Mouse (Mus musculus) liver, adult 2 months (tissue): Measurements from ENCODE around the gene Mapk9. TPM values are rescaled to one million over a fixed set of nuclear protein-coding genes. Genes with fewer than 3 reads are reported as not detected.

Experiments
- DNase-seq: peaks from one replicate; pipeline ENCODE4 v3.0.0-alpha.2; 2011; ENCODE audit warnings: low read depth, low spot score; ENCODE audit errors: extremely low read depth
- H3K27ac ChIP-seq: fragments of 200-500 bp; replicated peaks from 2 replicates; pipeline ENCODE4 v1.5.1; 2012; ENCODE audit warnings: low read depth, mild to moderate bottlenecking, control low read depth, inconsistent platforms, low read length; ENCODE audit not compliant: insufficient read depth
- H3K27me3 ChIP-seq: fragments of 200-500 bp; 2 replicates; pipeline ENCODE4 v1.6.1; 2012; ENCODE audit warnings: mild to moderate bottlenecking, moderate library complexity, low read length, inconsistent platforms; ENCODE audit not compliant: control insufficient read depth, insufficient read depth
- H3K36me3 ChIP-seq: fragments of 200-500 bp; 2 replicates; pipeline ENCODE4 v1.6.1; 2012; ENCODE audit warnings: low read length, inconsistent platforms; ENCODE audit not compliant: control insufficient read depth, insufficient read depth
- H3K4me1 ChIP-seq: fragments of 200-500 bp; 2 replicates; pipeline ENCODE4 v1.6.1; 2011; ENCODE audit warnings: low read length; ENCODE audit not compliant: control insufficient read depth, insufficient read depth
- H3K4me3 ChIP-seq: fragments of 200-500 bp; 2 replicates; pipeline ENCODE4 v1.5.1; 2011; ENCODE audit warnings: low read depth, mild to moderate bottlenecking, control low read depth, low read length, moderate library complexity; ENCODE audit not compliant: insufficient read depth
- H3K79me2 ChIP-seq: fragments of 200-500 bp; 2 replicates; pipeline ENCODE4 v1.6.1; 2012; ENCODE audit warnings: inconsistent platforms, mild to moderate bottlenecking, low read length, moderate library complexity; ENCODE audit not compliant: control insufficient read depth, insufficient read depth
- H3K9ac ChIP-seq: fragments of 200-500 bp; 2 replicates; pipeline ENCODE4 v1.6.1; 2012; ENCODE audit warnings: low read depth, mild to moderate bottlenecking, control low read depth, inconsistent platforms, low read length
- CTCF ChIP-seq: fragments of 200-500 bp; IDR thresholded peaks from 2 replicates; pipeline ENCODE4 v1.5.1; 2011; ENCODE audit warnings: low read depth, low read length, control low read depth
- POLR2A ChIP-seq: fragments of 200-500 bp; IDR thresholded peaks from 2 replicates; pipeline ENCODE4 v1.6.1; 2011; ENCODE audit warnings: low read length, control low read depth; ENCODE audit not compliant: insufficient read depth; ENCODE audit errors: extremely low read depth
- WGBS: fragments of 180-500 bp; shearing (Covaris S2); methylation state at CpG from one replicate; pipeline ENCODE4 v1.1.7; 2018; 5-methylcytosine and 5-hydroxymethylcytosine counted together
- polyA plus RNA-seq: library from polyadenylated mRNA; depleted of rRNA; stranded (reverse); fragments of >200 nt; gene quantifications from 2 replicates; pipeline ENCODE4 v1.2.3, GENCODE M21; 2012
- total RNA-seq: library from RNA; depleted of rRNA; stranded (reverse); fragments of >200 nt; gene quantifications from 2 replicates; pipeline ENCODE4 v1.2.3, GENCODE M21; 2014

Gene Mapk9
- total and polyA plus RNA-seq, 2 experiments, result 15.6 to 25.9 TPM

GRCm38 (mm10) chr11:49872779-49873178 is 26.2 kb downstream of the Mapk9 start:
- Histone ChIP-seq H3K36me3 (peaks cover 38% of the 10 kb centered on the region), H3K4me3 (no peak overlapping the region), H3K9ac (no peak overlapping the region), H3K79me2 (no peaks in the 10 kb centered on the region), H3K27me3 (no peaks in the 10 kb centered on the region), H3K4me1 (no peaks in the 10 kb centered on the region), H3K27ac (no peak overlapping the region)
- TF ChIP-seq CTCF (no peak), POLR2A (no peak)
- DNase-seq, result no peak
- 98% methylated on average over 6 of the region's 6 CpGs for WGBS

GRCm38 (mm10) chr11:49876948-49877817 is 30.6 kb downstream of the Mapk9 start:
- Histone ChIP-seq H3K27ac (no peak overlapping the region), H3K79me2 (no peaks in the 10 kb centered on the region), H3K27me3 (no peaks in the 10 kb centered on the region), H3K4me3 (no peak overlapping the region), H3K4me1 (no peaks in the 10 kb centered on the region), H3K36me3 (peaks cover 59% of the 10 kb centered on the region), H3K9ac (no peak overlapping the region)
- TF ChIP-seq POLR2A, result no peak
- TF ChIP-seq CTCF, result no peak
- DNase-seq, result no peak
- 95% methylated on average over 8 of the region's 8 CpGs for WGBS

GRCm38 (mm10) chr11:49879950-49880642 is 33.5 kb downstream of the Mapk9 start:
- peaks cover 58% of the 10 kb centered on the region for H3K36me3 ChIP-seq
- TF ChIP-seq POLR2A (no peak), CTCF (no peak)
- no peaks in the 10 kb centered on the region for H3K79me2 ChIP-seq
- 92% methylated on average over 3 of the region's 3 CpGs for WGBS
- H3K9ac ChIP-seq, result no peak overlapping the region
- no peaks in the 10 kb centered on the region for H3K27me3 ChIP-seq
- H3K4me3 ChIP-seq, result no peak overlapping the region
- H3K27ac ChIP-seq, result no peak overlapping the region
- no peak for DNase-seq
- no peaks in the 10 kb centered on the region for H3K4me1 ChIP-seq

- WGBS, result 93% methylated on average over 3 of the region's 3 CpGs
- H3K79me2 ChIP-seq, result no peaks in the 10 kb centered on the region
- no peak overlapping the region for H3K9ac ChIP-seq
- no peaks in the 10 kb centered on the region for H3K4me1 ChIP-seq
- peaks cover 58% of the 10 kb centered on the region for H3K36me3 ChIP-seq
- H3K4me3 ChIP-seq, result no peak overlapping the region
- H3K27ac ChIP-seq, result no peak overlapping the region
- no peak for DNase-seq
- no peaks in the 10 kb centered on the region for H3K27me3 ChIP-seq
- TF ChIP-seq POLR2A (no peak), CTCF (no peak)
These were observed 36.8 kb downstream of the Mapk9 start for GRCm38 (mm10) chr11:49883394-49883793.

DNA sequence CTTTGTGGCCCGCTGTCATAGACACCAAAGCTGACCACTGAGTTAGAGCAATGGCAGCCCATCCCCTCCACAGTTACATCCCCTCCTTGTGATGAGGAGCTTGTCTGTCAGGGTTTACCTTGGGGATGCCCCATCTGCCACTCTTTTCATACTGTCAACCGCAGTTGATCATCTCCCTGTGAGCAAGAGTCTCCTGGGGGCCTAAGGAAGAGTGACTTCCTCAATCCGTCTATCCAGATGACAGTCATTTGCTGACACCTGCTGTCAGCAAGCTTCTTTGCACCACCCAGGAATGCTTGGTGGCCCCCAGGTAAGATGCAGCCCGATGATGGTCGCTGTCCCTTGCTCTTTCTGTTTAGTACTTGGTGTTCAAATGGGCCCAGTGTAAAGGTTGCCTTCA is 41.9 kb downstream of the Mapk9 start:
- DNase-seq, result no peak
- Histone ChIP-seq H3K4me3 (no peak overlapping the region), H3K79me2 (no peaks in the 10 kb centered on the region), H3K9ac (no peak overlapping the region), H3K36me3 (peaks cover 18% of the 10 kb centered on the region), H3K27me3 (no peaks in the 10 kb centered on the region), H3K27ac (no peak overlapping the region), H3K4me1 (no peaks in the 10 kb centered on the region)
- TF ChIP-seq POLR2A (no peak), CTCF (no peak)
- 92% methylated on average over 5 of the region's 5 CpGs for WGBS
